Comparison of ENCODE assay signal across 8 mouse cellular contexts in genomic region chr6:87552054-87552807, GRCm38 (mm10). TPM values are rescaled to one million over a fixed set of nuclear protein-coding genes. Genes with fewer than 3 reads are reported as not detected.
DNase-seq lines count a peak whose midpoint lies in the region; TF ChIP-seq lines count a peak whose summit lies in the region.

No protein-coding gene starts in this region.

- no peak overlapping the region for H3K27ac ChIP-seq in layer of hippocampus, adult 2 months
- H3K27ac ChIP-seq in ES-E14 (ENCODE audit: insufficient read depth, low read depth, low read length, poor library complexity, severe bottlenecking): no peak overlapping the region
- no peak overlapping the region for H3K27ac ChIP-seq in cortical plate, adult 2 months (ENCODE audit: insufficient read depth, low read length)
- peak overlapping the region; percentile 67 for H3K27ac ChIP-seq in spleen, adult 2 months (ENCODE audit: insufficient read depth, low read length)

- no peak overlapping the region for H3K4me3 ChIP-seq in layer of hippocampus, adult 2 months
- no peak overlapping the region for H3K4me3 ChIP-seq in ES-E14 (ENCODE audit: insufficient read depth in 1 of 2, low read depth in 1 of 2, low read length in 2 of 2, poor library complexity in 1 of 2, severe bottlenecking in 1 of 2)
- H3K4me3 ChIP-seq in cortical plate, adult 2 months (ENCODE audit: insufficient read depth, low read length): no peak overlapping the region
- H3K4me3 ChIP-seq in spleen, adult 2 months (ENCODE audit: extremely low read depth, insufficient read depth, insufficient read length): no peak overlapping the region

- H3K27me3 ChIP-seq in spleen, adult 2 months (ENCODE audit: control insufficient read depth, insufficient read depth, low read length): no peaks in the 10 kb centered on the region

- TF ChIP-seq POLR2A in cortical plate, adult 2 months (IDR thresholded peaks at IDR 0.05; ENCODE audit: extremely low read depth, insufficient read depth, low read length): no peak
- TF ChIP-seq POLR2A in spleen, adult 2 months (IDR thresholded peaks at IDR 0.05; ENCODE audit: low read depth, low read length): no peak

- no peaks in the 10 kb centered on the region for H3K9me3 ChIP-seq in ES-E14 (ENCODE audit: control insufficient read depth, insufficient read depth, low read depth, low read length)

- H3K4me1 ChIP-seq in ES-E14 (ENCODE audit: control insufficient read depth in 2 of 2, insufficient read depth in 2 of 2, low read length in 2 of 2, poor library complexity in 1 of 2): peaks cover 2 to 5% of the 10 kb centered on the region in 2 experiments; a peak in 2 of 4 replicates
- H3K4me1 ChIP-seq in cortical plate, adult 2 months (ENCODE audit: control insufficient read depth, insufficient read depth, low read length): no peaks in the 10 kb centered on the region
- peaks cover 16% of the 10 kb centered on the region for H3K4me1 ChIP-seq in spleen, adult 2 months (ENCODE audit: control insufficient read depth, insufficient read depth, insufficient read length)

- no peak overlapping the region for H3K9ac ChIP-seq in ES-E14 (ENCODE audit: insufficient read depth, low read depth, low read length, poor library complexity, severe bottlenecking)

- TF ChIP-seq CTCF in layer of hippocampus, adult 2 months (conservative IDR thresholded peaks at IDR 0.05): peak; percentile 76
- peak; percentile 54; the same call in 1 of the 2 replicates for TF ChIP-seq CTCF in cortical plate, adult 2 months (IDR thresholded peaks at IDR 0.05; ENCODE audit: extremely low read depth, insufficient read depth, low read length)
- peak; percentile 1; the same call in 1 of the 2 replicates for TF ChIP-seq CTCF in spleen, adult 2 months (IDR thresholded peaks at IDR 0.05; ENCODE audit: extremely low read depth, insufficient read depth, insufficient read length, insufficient replicate concordance)

- DNase-seq in layer of hippocampus, adult 2 months (ENCODE audit: low spot score in 2 of 2): peak; percentile 3 to 14
- DNase-seq in layer of hippocampus, postnatal 25 days (ENCODE audit: extremely low spot score in 1 of 2, low spot score in 1 of 2): no peak
- no peak for DNase-seq in ES-E14 (ENCODE audit: low read depth, low spot score)
- peak; percentile 86 to 89 for DNase-seq in spleen, adult 2 months (ENCODE audit: low read depth in 1 of 2, low spot score in 2 of 2)
- no peak for DNase-seq in Muller cell, postnatal 12 days (ENCODE audit: inconsistent ontology term)
- DNase-seq in cerebellum, postnatal 14 days: no peak
- DNase-seq in right cerebral cortex, postnatal 36 days (ENCODE audit: low spot score in 2 of 2): no peak

- in situ Hi-C loops in ES-E14 (cut with MboI; ENCODE audit: low sequenced_read_pairs in 2 of 2, unreplicated experiment in 2 of 2): no loop called here

- WGBS in spleen, adult 2 months: 12% methylated on average over 7 of the region's 7 CpGs

- H3K36me3 ChIP-seq in ES-E14 (ENCODE audit: control insufficient read depth, insufficient read depth, low read length, poor library complexity, severe bottlenecking): no peaks in the 10 kb centered on the region
- H3K36me3 ChIP-seq in spleen, adult 2 months (ENCODE audit: control insufficient read depth, insufficient read depth, low read length): no peaks in the 10 kb centered on the region

TF ChIP-seq in ES-E14, 5 proteins besides CTCF, POLR2A, EP300 and RAD21:
- TF ChIP-seq ZNF384 (IDR thresholded peaks at IDR 0.05; ENCODE audit: low read depth, low read length) (no peak), HCFC1 (IDR thresholded peaks at IDR 0.05; ENCODE audit: borderline replicate concordance, insufficient read depth, low read length) (no peak), ZC3H11A (IDR thresholded peaks at IDR 0.05; ENCODE audit: borderline replicate concordance, low read depth, low read length) (0 out of 2 replicates have a peak, but pooled peaks have one; percentile 3)

RNA-seq across cellular contexts. Expression of gene Arhgap25, which starts 19.2 kb away (rescaled TPM):
- total RNA-seq in layer of hippocampus, adult 2 months (2021): 1 to 10 TPM; 2.5 to 2.9 TPM
- total RNA-seq in layer of hippocampus, postnatal 25 days (2021): 1 to 10 TPM; 2.8 to 3.3 TPM
- 0.11 and 0.13 TPM in 2 replicates for total RNA-seq in ES-E14 (2012; rRNA removed)
- 6.2 and 7.0 TPM in 2 replicates for polyA plus RNA-seq in cortical plate, adult 2 months (2012; rRNA removed)
- polyA plus RNA-seq in spleen, adult 2 months (2012; rRNA removed): 17.3 and 18.0 TPM in 2 replicates

RNA-seq across cellular contexts. Expression of gene Prokr1, which starts 38.3 kb away (rescaled TPM):
- under 1 TPM; 0.08 to 0.17 TPM for total RNA-seq in layer of hippocampus, adult 2 months (2021)
- total RNA-seq in layer of hippocampus, postnatal 25 days (2021): under 1 TPM; 0.19 to 0.52 TPM
- total RNA-seq in ES-E14 (2012; rRNA removed): 0.36 and 0.58 TPM in 2 replicates
- polyA plus RNA-seq in cortical plate, adult 2 months (2012; rRNA removed): 0.04 and 0.13 TPM in 2 replicates
- polyA plus RNA-seq in spleen, adult 2 months (2012; rRNA removed): 0.74 and 1.4 TPM in 2 replicates

Comparison
In these comparisons a context has a peak if more than half of its experiments do, and no peak if none do; other contexts are left out.
1. DNase-seq: peak in layer of hippocampus, adult 2 months (2 of 2) and spleen, adult 2 months (2 of 2); none in layer of hippocampus, postnatal 25 days (0 of 2), ES-E14 (single experiment), Muller cell, postnatal 12 days (single experiment), cerebellum, postnatal 14 days (0 of 2) and right cerebral cortex, postnatal 36 days (0 of 2).
2. CTCF ChIP-seq: peak in every context shown above with its lines; median percentile 76 in layer of hippocampus, adult 2 months; 54 in cortical plate, adult 2 months; 1 in spleen, adult 2 months.